Mouse (Mus musculus) forebrain, embryonic 13.5 days (tissue): ENCODE results near the gene Pmel. TPM values are rescaled to one million over a fixed set of nuclear protein-coding genes. Genes with fewer than 3 reads are reported as not detected.
A peak's percentile ranks its signal among the peaks of the same experiment; 100 is the strongest.

Experiments
- ATAC-seq: fragments of 200-750 bp; cut with Nextera tagmentation; 2 replicates; pipeline ENCODE4 v1.8.0; 2017
- H3K27ac ChIP-seq: fragments of 300-500 bp; sonication (generic); 2 replicates; pipeline ENCODE4 v1.5.1; 2015; ENCODE audit warnings: inconsistent platforms, mild to moderate bottlenecking, moderate library complexity
- H3K27me3 ChIP-seq: fragments of 300-500 bp; sonication (generic); 2 replicates; pipeline ENCODE4 v1.6.1; 2015; ENCODE audit warnings: mild to moderate bottlenecking, inconsistent platforms
- H3K36me3 ChIP-seq: fragments of 300-500 bp; sonication (generic); 2 replicates; pipeline ENCODE4 v1.6.1; 2015; ENCODE audit warnings: mild to moderate bottlenecking, inconsistent platforms; ENCODE audit not compliant: poor library complexity, severe bottlenecking
- H3K4me1 ChIP-seq: fragments of 300-500 bp; sonication (generic); 2 replicates; pipeline ENCODE4 v1.6.1; 2015; ENCODE audit warnings: inconsistent platforms
- H3K4me2 ChIP-seq: fragments of 300-500 bp; sonication (generic); 2 replicates; pipeline ENCODE4 v1.6.1; 2015; ENCODE audit warnings: inconsistent platforms, mild to moderate bottlenecking, moderate library complexity
- H3K4me3 ChIP-seq: fragments of 300-500 bp; sonication (generic); 2 replicates; pipeline ENCODE4 v1.5.1; 2015; ENCODE audit warnings: mild to moderate bottlenecking, inconsistent platforms
- H3K9ac ChIP-seq: fragments of 300-500 bp; sonication (generic); 2 replicates; pipeline ENCODE4 v1.6.1; 2015; ENCODE audit warnings: mild to moderate bottlenecking, inconsistent platforms
- H3K9me3 ChIP-seq: fragments of 300-500 bp; sonication (generic); replicated peaks from 2 replicates; pipeline ENCODE4 v1.6.1; 2016; ENCODE audit warnings: inconsistent platforms
- WGBS: fragments of 180-500 bp; shearing (Covaris S2); methylation state at CpG from one replicate; pipeline ENCODE4 v1.1.7; 2015; 5-methylcytosine and 5-hydroxymethylcytosine counted together
- polyA plus RNA-seq: library from polyadenylated mRNA; unstranded; fragments of >200 nt; fragmentation: Nextera tagmentation; extraction: Ambion mirVana; gene quantifications from 2 replicates; pipeline ENCODE4 v1.2.1, GENCODE M21; 2015

Gene Pmel
- polyA plus RNA-seq, 1 experiment from 2014 or later: 0.17 TPM

GRCm38 (mm10) chr10:128744211-128744610, 40.2 kb downstream of the Pmel start:
- Histone ChIP-seq H3K27me3 (peaks cover 57% of the 10 kb centered on the region), H3K9ac (peak overlapping the region; percentile 78), H3K4me1 (peaks cover 29% of the 10 kb centered on the region), H3K9me3 (no peaks in the 10 kb centered on the region), H3K27ac (no peak overlapping the region), H3K4me2 (peak overlapping the region; percentile 92), H3K4me3 (peak overlapping the region; percentile 56), H3K36me3 (no peaks in the 10 kb centered on the region)
- no peak for ATAC-seq
- WGBS: 16% methylated on average over 8 of the region's 8 CpGs

- no peak within 1 kb of the TSS for H3K27ac ChIP-seq
- H3K9me3 ChIP-seq: no peaks in the 10 kb centered on the region
- H3K4me3 ChIP-seq: peak within 1 kb of the TSS; percentile 56
- no peak for ATAC-seq
- peaks cover 57% of the 10 kb centered on the region for H3K27me3 ChIP-seq
- H3K36me3 ChIP-seq: no peaks in the 10 kb centered on the region
- 19% methylated on average over 18 of the region's 18 CpGs for WGBS
- H3K4me1 ChIP-seq: peaks cover 36% of the 10 kb centered on the region
- peak within 1 kb of the TSS; percentile 78 for H3K9ac ChIP-seq
- peak within 1 kb of the TSS; percentile 92 for H3K4me2 ChIP-seq
Observed at GRCm38 (mm10) chr10:128744680-128745601, 40.9 kb downstream of the Pmel start, which contains the start of gene Dgka. TSS of gene Dgka (minus strand) at chr10:128744855.

- H3K4me2 ChIP-seq: no peak overlapping the region
- ATAC-seq: no peak
- H3K9me3 ChIP-seq: no peaks in the 10 kb centered on the region
- no peak overlapping the region for H3K4me3 ChIP-seq
- H3K27me3 ChIP-seq: peaks cover 54% of the 10 kb centered on the region
- no peaks in the 10 kb centered on the region for H3K36me3 ChIP-seq
- H3K9ac ChIP-seq: no peak overlapping the region
- no peak overlapping the region for H3K27ac ChIP-seq
- H3K4me1 ChIP-seq: peaks cover 41% of the 10 kb centered on the region
- WGBS: 95% methylated on average over 10 of the region's 10 CpGs
Observed at GRCm38 (mm10) chr10:128745946-128746613, 42.1 kb downstream of the Pmel start.

- Histone ChIP-seq H3K4me3 (peak overlapping the region; percentile 75), H3K4me2 (peak overlapping the region; percentile 86), H3K9me3 (no peaks in the 10 kb centered on the region), H3K27me3 (peaks cover 43% of the 10 kb centered on the region), H3K4me1 (peaks cover 41% of the 10 kb centered on the region), H3K27ac (peak overlapping the region; percentile 93), H3K36me3 (no peaks in the 10 kb centered on the region), H3K9ac (peak overlapping the region; percentile 85)
- WGBS: 35% methylated on average over 9 of the region's 9 CpGs
- no peak for ATAC-seq
Observed at GRCm38 (mm10) chr10:128746972-128747645, 43.1 kb downstream of the Pmel start.

- peak; percentile 68 for ATAC-seq
- peak within 1 kb of the TSS; percentile 85 for H3K9ac ChIP-seq
- H3K4me2 ChIP-seq: peak within 1 kb of the TSS; percentile 86
- H3K4me1 ChIP-seq: peaks cover 41% of the 10 kb centered on the region
- H3K36me3 ChIP-seq: peaks cover 3% of the 10 kb centered on the region
- under 1% methylated on average over 36 of the region's 36 CpGs for WGBS
- H3K9me3 ChIP-seq: no peaks in the 10 kb centered on the region
- H3K27me3 ChIP-seq: peaks cover 37% of the 10 kb centered on the region
- H3K4me3 ChIP-seq: peak within 1 kb of the TSS; percentile 75
- H3K27ac ChIP-seq: peak within 1 kb of the TSS; percentile 93
Observed at GRCm38 (mm10) chr10:128747646-128748251, 43.8 kb downstream of the Pmel start, which contains the start of gene Pym1. TSS of gene Pym1 (plus strand) at chr10:128747889.

- Histone ChIP-seq H3K9ac (peak overlapping the region; percentile 85), H3K4me3 (peak overlapping the region; percentile 75), H3K4me2 (peak overlapping the region; percentile 86), H3K27ac (peak overlapping the region; percentile 93), H3K36me3 (peaks cover 7% of the 10 kb centered on the region), H3K27me3 (peaks cover 31% of the 10 kb centered on the region), H3K9me3 (no peaks in the 10 kb centered on the region), H3K4me1 (peaks cover 36% of the 10 kb centered on the region)
- 0% methylated on average over 37 of the region's 37 CpGs for WGBS
- peak; percentile 95 for ATAC-seq
Observed at GRCm38 (mm10) chr10:128748252-128748864, 44.4 kb downstream of the Pmel start.

Other genes with a start within 250 kb of the Pmel start
- 166 and 168 TPM in 2 replicates for gene Smarcc2, start 244.9 kb upstream of the Pmel start, polyA plus RNA-seq
- 740 and 741 TPM in 2 replicates for gene Myl6, start 210.1 kb upstream of the Pmel start, polyA plus RNA-seq
- gene Myl6b, start 205.5 kb upstream of the Pmel start, polyA plus RNA-seq: 4.1 TPM in 2 replicates
- 7.0 and 7.7 TPM in 2 replicates for gene Esyt1, start 178.3 kb upstream of the Pmel start, polyA plus RNA-seq
- gene Zc3h10, start 156.4 kb upstream of the Pmel start, polyA plus RNA-seq: 18.3 and 19.4 TPM in 2 replicates
- 2,951 and 3,131 TPM in 2 replicates for gene Rpl41, start 154.9 kb upstream of the Pmel start, polyA plus RNA-seq
- 173 and 186 TPM in 2 replicates for gene Pa2g4, start 138.2 kb upstream of the Pmel start, polyA plus RNA-seq
- 0.12 and 0.28 TPM in 2 replicates for gene Erbb3, start 114.5 kb upstream of the Pmel start, polyA plus RNA-seq
- gene Rps26, start 77.4 kb upstream of the Pmel start, polyA plus RNA-seq: 531 and 638 TPM in 2 replicates
- gene Ikzf4, start 58.2 kb upstream of the Pmel start, polyA plus RNA-seq: 7.3 and 8.1 TPM in 2 replicates
- gene Suox, start 30.1 kb upstream of the Pmel start, polyA plus RNA-seq: 9.3 and 10.8 TPM in 2 replicates
- 88.3 and 93.1 TPM in 2 replicates for gene Rab5b, start 7.9 kb upstream of the Pmel start, polyA plus RNA-seq
- 69.9 and 73.7 TPM in 2 replicates for gene Cdk2, start 836 bp downstream of the Pmel start, polyA plus RNA-seq
- gene Dgka, start 40.7 kb downstream of the Pmel start, polyA plus RNA-seq: 3.0 and 3.6 TPM in 2 replicates
- gene Pym1, start 43.7 kb downstream of the Pmel start, polyA plus RNA-seq: 49.6 and 50.2 TPM in 2 replicates
- 0.35 and 0.38 TPM in 2 replicates for gene Mmp19, start 86.7 kb downstream of the Pmel start, polyA plus RNA-seq
- gene Dnajc14, start 99.9 kb downstream of the Pmel start, polyA plus RNA-seq: 52.2 and 55.9 TPM in 2 replicates
- 14.9 and 16.3 TPM in 2 replicates for gene Tmem198b, start 100.2 kb downstream of the Pmel start, polyA plus RNA-seq
- 244 and 278 TPM in 2 replicates for gene Sarnp, start 113.1 kb downstream of the Pmel start, polyA plus RNA-seq
- 46.5 and 51.1 TPM in 2 replicates for gene Ormdl2, start 117.5 kb downstream of the Pmel start, polyA plus RNA-seq
- gene Gdf11, start 187.5 kb downstream of the Pmel start, polyA plus RNA-seq: 8.9 and 9.0 TPM in 2 replicates
- gene Cd63, start 196.8 kb downstream of the Pmel start, polyA plus RNA-seq: 127 and 130 TPM in 2 replicates
- gene Rdh5, start 218.7 kb downstream of the Pmel start, polyA plus RNA-seq: 10.7 and 16.0 TPM in 2 replicates
- 241 and 243 TPM in 2 replicates for gene Bloc1s1, start 219.8 kb downstream of the Pmel start, polyA plus RNA-seq
- 0.63 and 0.83 TPM in 2 replicates for gene Itga7, start 229.6 kb downstream of the Pmel start, polyA plus RNA-seq